Mouse (Mus musculus): ENCODE measurements around the gene Tet2. TPM values are rescaled to one million over a fixed set of nuclear protein-coding genes. Genes with fewer than 3 reads are reported as not detected.

The Tet2 gene
- polyA plus RNA-seq, 1 experiment from 2014 or later, result 14.6 TPM

Small RNA genes within 50 kb of the gene (microRNA-seq; reads per million reads assigned to microRNA genes)
- not detected for gene Gm25042

Other genes starting within 250 kb of the Tet2 start
- 87.6 and 91.6 TPM in 2 replicates for gene Ppa2, start 235.0 kb downstream of the Tet2 start, polyA plus RNA-seq (2016; fragmentation: Nextera tagmentation; extraction: Ambion mirVana)

Data from midbrain, embryonic 10.5 days (tissue).